Mouse (Mus musculus): Measurements from ENCODE around the gene BC055324. TPM values are rescaled to one million over a fixed set of nuclear protein-coding genes. Genes with fewer than 3 reads are reported as not detected.

Gene BC055324
- polyA plus RNA-seq, 1 experiment from 2014 or later, result 32.1 TPM

DNA sequence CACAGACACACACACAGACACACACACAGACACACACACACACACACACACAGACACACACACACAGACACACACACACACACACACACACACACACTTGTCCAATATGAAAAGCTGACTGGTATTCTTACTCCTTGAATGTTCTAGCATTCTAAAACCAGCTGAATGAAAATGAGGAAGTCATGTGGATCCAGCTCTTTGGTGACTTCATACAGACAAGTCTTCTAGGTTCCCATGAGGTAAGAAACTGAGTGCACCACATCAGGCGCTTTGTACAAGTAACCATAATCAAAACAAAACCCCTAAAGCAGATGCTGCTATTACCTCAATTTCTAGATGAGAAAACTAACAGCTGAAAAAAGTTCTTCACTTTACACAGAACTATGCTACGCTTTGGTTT, 19.5 kb downstream of the BC055324 start:
- Histone ChIP-seq H3K36me3 (ENCODE audit: control insufficient read depth, insufficient read depth, low read length) (no peaks in the 10 kb centered on the region), H3K4me3 (ENCODE audit: low read depth, low read length) (no peak overlapping the region), H3K4me1 (ENCODE audit: control insufficient read depth, insufficient read depth, low read length) (no peaks in the 10 kb centered on the region), H3K9ac (ENCODE audit: low read length) (no peak overlapping the region), H3K27me3 (ENCODE audit: control insufficient read depth, insufficient read depth, low read length) (no peaks in the 10 kb centered on the region), H3K9me3 (ENCODE audit: control insufficient read depth, low read length) (no peaks in the 10 kb centered on the region), H3K27ac (ENCODE audit: low read depth, low read length) (no peak overlapping the region), H3K4me2 (ENCODE audit: low read depth) (no peak overlapping the region)
- DNase-seq (ENCODE audit: low spot score) (no peak), ATAC-seq (ENCODE audit: insufficient read depth, low FRiP score, low TSS enrichment) (no peak)
- 95% methylated on average over 2 of the region's 2 CpGs for whole genome bisulfite sequencing

DNA sequence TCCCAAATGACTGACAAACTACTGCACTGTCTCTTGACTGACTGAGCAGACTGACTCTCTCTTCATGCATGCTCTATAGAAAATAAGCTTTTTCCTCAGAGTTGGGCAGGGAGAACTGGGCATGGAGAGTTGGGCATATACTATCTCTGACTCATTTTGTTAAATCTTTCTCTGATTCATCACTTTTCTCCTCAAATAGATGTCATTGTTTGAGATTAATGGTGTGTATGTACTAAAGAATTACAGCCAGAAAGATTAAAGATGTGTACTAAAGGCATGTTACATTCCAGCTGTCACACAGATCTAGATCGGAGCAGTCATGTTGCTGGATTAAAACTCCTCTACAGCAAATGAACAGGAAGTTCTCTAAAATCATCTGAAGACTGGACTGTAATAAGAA, 20.1 kb downstream of the BC055324 start:
- WGBS, result 98% methylated on average over 1 of the region's 1 CpGs
- ATAC-seq (ENCODE audit: insufficient read depth, low FRiP score, low TSS enrichment), result no peak
- Histone ChIP-seq H3K9me3 (ENCODE audit: control insufficient read depth, low read length) (no peaks in the 10 kb centered on the region), H3K36me3 (ENCODE audit: control insufficient read depth, insufficient read depth, low read length) (no peaks in the 10 kb centered on the region), H3K4me3 (ENCODE audit: low read depth, low read length) (no peak overlapping the region), H3K27ac (ENCODE audit: low read depth, low read length) (no peak overlapping the region), H3K4me1 (ENCODE audit: control insufficient read depth, insufficient read depth, low read length) (no peaks in the 10 kb centered on the region), H3K9ac (ENCODE audit: low read length) (no peak overlapping the region), H3K4me2 (ENCODE audit: low read depth) (no peak overlapping the region), H3K27me3 (ENCODE audit: control insufficient read depth, insufficient read depth, low read length) (no peaks in the 10 kb centered on the region)
- no peak for DNase-seq (ENCODE audit: low spot score)

DNA sequence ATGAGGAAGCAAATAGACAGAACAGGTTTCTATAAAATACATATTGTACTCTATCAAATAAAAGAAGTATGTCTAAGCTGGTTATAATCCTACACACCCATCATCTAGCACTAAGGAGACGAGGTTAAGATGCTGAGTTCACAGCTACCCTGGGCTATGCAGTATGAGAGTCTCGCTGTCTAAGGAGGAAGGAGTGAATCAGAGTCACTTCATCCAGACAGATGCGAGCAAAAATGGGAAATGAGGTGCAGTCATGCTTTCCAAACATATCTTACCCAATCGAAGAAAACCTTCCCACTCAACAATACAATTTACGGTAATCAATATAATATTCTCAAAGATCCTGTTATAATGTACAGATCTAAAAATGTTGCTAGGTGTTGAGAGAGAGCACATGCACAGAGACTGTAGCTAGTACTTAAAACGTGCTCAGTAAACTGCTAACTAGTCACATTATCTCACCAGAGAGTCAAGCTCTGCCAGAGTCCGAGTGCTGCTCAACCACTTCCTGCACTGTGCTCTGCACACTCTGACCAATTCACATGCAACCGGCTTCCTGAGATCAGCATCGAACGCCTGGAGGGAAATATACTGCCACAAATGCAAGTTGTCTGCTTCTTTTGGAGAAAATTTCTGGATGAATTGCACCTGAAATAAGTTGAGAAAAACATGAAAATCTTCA, 30.4 kb downstream of the BC055324 start:
- no peak for DNase-seq (ENCODE audit: low spot score)
- Histone ChIP-seq H3K4me1 (ENCODE audit: control insufficient read depth, insufficient read depth, low read length) (no peaks in the 10 kb centered on the region), H3K27ac (ENCODE audit: low read depth, low read length) (no peak overlapping the region), H3K4me2 (ENCODE audit: low read depth) (no peak overlapping the region), H3K36me3 (ENCODE audit: control insufficient read depth, insufficient read depth, low read length) (0 out of 2 replicates have a peak, but pooled peaks cover 2% of the 10 kb centered on the region), H3K4me3 (ENCODE audit: low read depth, low read length) (no peak overlapping the region), H3K9me3 (ENCODE audit: control insufficient read depth, low read length) (no peaks in the 10 kb centered on the region), H3K27me3 (ENCODE audit: control insufficient read depth, insufficient read depth, low read length) (no peaks in the 10 kb centered on the region), H3K9ac (ENCODE audit: low read length) (no peak overlapping the region)
- 92% methylated on average over 10 of the region's 10 CpGs for WGBS
- ATAC-seq (ENCODE audit: insufficient read depth, low FRiP score, low TSS enrichment), result no peak

DNA sequence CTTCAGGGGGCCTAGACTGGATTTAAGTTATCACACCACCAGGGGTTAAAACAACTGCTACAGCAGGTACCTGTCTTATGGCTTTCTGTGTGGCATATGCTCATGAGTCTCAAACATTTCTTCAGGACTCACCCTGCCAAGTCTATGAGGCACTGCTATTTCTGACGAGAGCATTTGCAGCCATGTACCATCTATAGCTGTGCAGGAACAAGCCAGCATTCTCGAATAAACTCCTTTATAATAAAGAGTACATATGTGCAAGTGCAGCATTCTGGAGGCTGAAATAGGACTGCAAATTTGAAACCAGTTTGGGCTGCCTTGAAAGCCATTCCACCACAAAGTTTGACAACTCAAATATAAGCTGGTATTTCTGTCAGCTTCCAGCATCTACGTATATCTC, 36.6 kb downstream of the BC055324 start:
- no peak for ATAC-seq (ENCODE audit: insufficient read depth, low FRiP score, low TSS enrichment)
- Histone ChIP-seq H3K9ac (ENCODE audit: low read length) (no peak overlapping the region), H3K4me2 (ENCODE audit: low read depth) (no peak overlapping the region), H3K27me3 (ENCODE audit: control insufficient read depth, insufficient read depth, low read length) (no peaks in the 10 kb centered on the region), H3K4me1 (ENCODE audit: control insufficient read depth, insufficient read depth, low read length) (no peaks in the 10 kb centered on the region), H3K9me3 (ENCODE audit: control insufficient read depth, low read length) (no peaks in the 10 kb centered on the region), H3K4me3 (ENCODE audit: low read depth, low read length) (no peak overlapping the region), H3K27ac (ENCODE audit: low read depth, low read length) (no peak overlapping the region), H3K36me3 (ENCODE audit: control insufficient read depth, insufficient read depth, low read length) (peaks cover 4% of the 10 kb centered on the region; the same call in 1 of the 2 replicates)
- DNase-seq (ENCODE audit: low spot score), result no peak
- WGBS, result 88% methylated on average over 3 of the region's 3 CpGs

DNA sequence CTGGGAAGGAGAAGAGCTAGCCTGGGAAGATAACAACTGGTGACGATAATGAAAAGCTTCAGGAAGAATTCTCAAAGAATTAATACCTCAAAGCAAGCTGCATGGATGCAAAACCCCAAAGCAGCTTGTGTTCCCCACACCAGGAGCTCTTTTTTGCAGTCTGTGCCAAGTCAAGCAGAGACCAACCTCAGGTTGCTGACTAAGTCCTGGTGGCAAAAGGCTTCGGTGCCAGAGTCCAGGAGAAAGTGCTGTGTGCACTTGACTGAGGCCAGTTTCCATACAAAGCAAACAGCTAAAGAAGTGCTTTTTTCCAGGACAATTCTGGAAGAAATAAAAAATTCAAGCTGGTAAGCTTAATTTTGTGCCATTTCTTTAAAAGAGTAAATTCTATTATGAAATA, 41.2 kb downstream of the BC055324 start:
- H3K9ac ChIP-seq (ENCODE audit: low read length), result no peak overlapping the region
- H3K27ac ChIP-seq (ENCODE audit: low read depth, low read length), result no peak overlapping the region
- DNase-seq (ENCODE audit: low spot score) (no peak), ATAC-seq (ENCODE audit: insufficient read depth, low FRiP score, low TSS enrichment) (no peak)
- no peak overlapping the region for H3K4me2 ChIP-seq (ENCODE audit: low read depth)
- H3K4me1 ChIP-seq (ENCODE audit: control insufficient read depth, insufficient read depth, low read length), result no peaks in the 10 kb centered on the region
- WGBS, result 93% methylated on average over 2 of the region's 2 CpGs
- H3K36me3 ChIP-seq (ENCODE audit: control insufficient read depth, insufficient read depth, low read length), result peaks cover 9% of the 10 kb centered on the region
- H3K27me3 ChIP-seq (ENCODE audit: control insufficient read depth, insufficient read depth, low read length), result no peaks in the 10 kb centered on the region
- no peak overlapping the region for H3K4me3 ChIP-seq (ENCODE audit: low read depth, low read length)
- H3K9me3 ChIP-seq (ENCODE audit: control insufficient read depth, low read length), result no peaks in the 10 kb centered on the region

DNA sequence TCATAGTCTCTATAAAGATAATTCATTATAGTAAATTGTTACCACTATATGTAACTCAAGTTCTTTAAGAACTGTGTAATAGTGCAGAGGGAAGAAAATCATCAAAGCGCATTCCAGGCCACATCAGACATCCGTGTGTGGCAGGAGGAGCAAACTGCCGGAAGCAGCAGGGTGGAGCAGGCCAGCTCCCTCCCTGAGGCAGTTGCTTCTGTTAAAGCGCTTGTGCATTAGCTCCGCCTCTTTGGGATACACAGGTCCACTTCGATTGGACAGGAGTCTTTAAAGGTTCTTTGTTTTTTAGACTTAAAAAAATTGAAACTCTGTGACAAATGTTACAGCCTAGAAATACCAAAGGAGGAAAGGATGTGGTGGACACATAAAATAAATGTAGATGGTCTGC, 52.5 kb downstream of the BC055324 start:
- no peaks in the 10 kb centered on the region for H3K4me1 ChIP-seq (ENCODE audit: control insufficient read depth, insufficient read depth, low read length)
- H3K9ac ChIP-seq (ENCODE audit: low read length), result no peak overlapping the region
- WGBS, result 76% methylated on average over 6 of the region's 6 CpGs
- no peak for DNase-seq (ENCODE audit: low spot score)
- ATAC-seq (ENCODE audit: insufficient read depth, low FRiP score, low TSS enrichment), result no peak
- H3K36me3 ChIP-seq (ENCODE audit: control insufficient read depth, insufficient read depth, low read length), result peaks cover 12% of the 10 kb centered on the region
- H3K27me3 ChIP-seq (ENCODE audit: control insufficient read depth, insufficient read depth, low read length), result no peaks in the 10 kb centered on the region
- no peak overlapping the region for H3K27ac ChIP-seq (ENCODE audit: low read depth, low read length)
- no peak overlapping the region for H3K4me2 ChIP-seq (ENCODE audit: low read depth)
- H3K4me3 ChIP-seq (ENCODE audit: low read depth, low read length), result no peak overlapping the region
- no peaks in the 10 kb centered on the region for H3K9me3 ChIP-seq (ENCODE audit: control insufficient read depth, low read length)

DNA sequence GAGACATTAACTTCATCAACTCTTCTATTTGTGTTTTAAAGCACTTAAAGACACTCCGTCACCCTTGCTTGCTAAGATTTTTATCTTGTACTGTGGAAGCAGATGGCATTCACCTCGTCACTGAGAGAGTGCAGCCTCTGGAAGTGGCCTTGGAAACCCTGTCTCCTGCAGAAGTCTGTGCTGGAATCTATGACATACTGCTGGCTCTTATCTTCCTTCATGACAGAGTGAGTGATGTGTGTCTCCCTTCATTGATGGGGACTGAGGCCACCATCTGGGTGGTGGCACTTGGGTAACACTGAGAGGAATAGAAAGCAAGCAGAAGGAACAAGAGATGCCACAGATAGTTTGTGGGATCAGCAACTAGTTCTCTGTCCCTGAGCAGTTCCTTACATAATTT, 60.0 kb downstream of the BC055324 start:
- H3K36me3 ChIP-seq (ENCODE audit: control insufficient read depth, insufficient read depth, low read length), result no peaks in the 10 kb centered on the region; the same call in 1 of the 2 replicates
- ATAC-seq (ENCODE audit: insufficient read depth, low FRiP score, low TSS enrichment), result no peak
- 85% methylated on average over 2 of the region's 2 CpGs for WGBS

DNA sequence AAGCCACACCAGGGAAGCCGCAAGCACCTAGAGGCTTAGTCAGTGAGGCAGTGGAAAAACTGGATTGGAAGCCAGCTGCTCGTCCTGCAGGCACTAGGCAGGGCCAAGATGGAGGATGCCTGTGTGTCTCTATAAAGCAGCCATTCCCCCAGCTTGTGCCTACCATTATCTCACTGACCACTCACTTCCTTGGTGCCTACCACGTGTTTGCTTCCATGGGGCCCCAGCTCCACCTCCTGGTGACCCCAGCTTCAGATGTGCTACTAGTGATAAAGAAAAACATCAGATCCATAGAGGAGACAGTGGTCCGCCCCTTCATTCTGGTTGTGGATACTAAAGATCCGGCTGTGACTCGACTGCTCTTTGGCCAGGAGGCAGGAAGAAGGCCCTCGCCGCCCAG, 62.8 kb downstream of the BC055324 start:
- ATAC-seq (ENCODE audit: insufficient read depth, low FRiP score, low TSS enrichment), result no peak
- Histone ChIP-seq H3K9me3 (ENCODE audit: control insufficient read depth, low read length) (no peaks in the 10 kb centered on the region), H3K4me3 (ENCODE audit: low read depth, low read length) (no peak overlapping the region), H3K9ac (ENCODE audit: low read length) (no peak overlapping the region; the same call in 1 of the 2 replicates), H3K4me2 (ENCODE audit: low read depth) (no peak overlapping the region), H3K4me1 (ENCODE audit: control insufficient read depth, insufficient read depth, low read length) (peaks cover 7% of the 10 kb centered on the region), H3K27ac (ENCODE audit: low read depth, low read length) (no peak overlapping the region), H3K27me3 (ENCODE audit: control insufficient read depth, insufficient read depth, low read length) (no peaks in the 10 kb centered on the region), H3K36me3 (ENCODE audit: control insufficient read depth, insufficient read depth, low read length) (no peaks in the 10 kb centered on the region)
- whole genome bisulfite sequencing, result 82% methylated on average over 8 of the region's 8 CpGs
- DNase-seq (ENCODE audit: low spot score), result no peak

More for the DNA sequence above, 60.0 kb downstream of the BC055324 start:
- Histone ChIP-seq H3K4me1 (ENCODE audit: control insufficient read depth, insufficient read depth, low read length) (peaks cover 7% of the 10 kb centered on the region), H3K27ac (ENCODE audit: low read depth, low read length) (no peak overlapping the region), H3K4me3 (ENCODE audit: low read depth, low read length) (no peak overlapping the region), H3K9me3 (ENCODE audit: control insufficient read depth, low read length) (no peaks in the 10 kb centered on the region), H3K27me3 (ENCODE audit: control insufficient read depth, insufficient read depth, low read length) (no peaks in the 10 kb centered on the region), H3K9ac (ENCODE audit: low read length) (no peak overlapping the region), H3K4me2 (ENCODE audit: low read depth) (no peak overlapping the region)
- DNase-seq (ENCODE audit: low spot score), result no peak

DNA sequence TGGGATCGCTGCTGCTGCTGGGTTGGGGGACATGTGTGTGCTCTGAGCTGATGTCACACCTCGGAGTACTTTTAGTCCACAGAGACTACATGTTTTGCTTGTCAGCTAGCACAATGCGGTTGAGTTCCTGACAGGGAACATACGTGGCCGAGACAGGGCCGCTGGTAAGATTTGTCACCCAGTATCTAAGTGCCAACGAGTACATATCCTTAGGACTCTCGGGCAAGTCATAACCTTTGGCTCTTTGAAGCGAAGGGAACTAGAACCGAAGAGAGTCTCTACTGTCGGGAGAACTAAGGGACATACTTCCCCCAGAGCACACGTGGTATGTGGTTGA, 64.2 kb downstream of the BC055324 start:
- Histone ChIP-seq H3K9me3 (ENCODE audit: control insufficient read depth, low read length) (no peaks in the 10 kb centered on the region), H3K9ac (ENCODE audit: low read length) (peak overlapping the region; percentile 93), H3K4me1 (ENCODE audit: control insufficient read depth, insufficient read depth, low read length) (peaks cover 7% of the 10 kb centered on the region), H3K27ac (ENCODE audit: low read depth, low read length) (no peak overlapping the region), H3K4me3 (ENCODE audit: low read depth, low read length) (peak overlapping the region; percentile 97), H3K4me2 (ENCODE audit: low read depth) (peak overlapping the region; percentile 79), H3K36me3 (ENCODE audit: control insufficient read depth, insufficient read depth, low read length) (no peaks in the 10 kb centered on the region), H3K27me3 (ENCODE audit: control insufficient read depth, insufficient read depth, low read length) (no peaks in the 10 kb centered on the region)
- 9% methylated on average over 12 of the region's 12 CpGs for WGBS
- no peak; the same call in 1 of the 2 replicates for ATAC-seq (ENCODE audit: insufficient read depth, low FRiP score, low TSS enrichment)
- no peak for DNase-seq (ENCODE audit: low spot score)
